Mouse (Mus musculus): ENCODE data around the gene C1qtnf4.

Gene C1qtnf4

DNA sequence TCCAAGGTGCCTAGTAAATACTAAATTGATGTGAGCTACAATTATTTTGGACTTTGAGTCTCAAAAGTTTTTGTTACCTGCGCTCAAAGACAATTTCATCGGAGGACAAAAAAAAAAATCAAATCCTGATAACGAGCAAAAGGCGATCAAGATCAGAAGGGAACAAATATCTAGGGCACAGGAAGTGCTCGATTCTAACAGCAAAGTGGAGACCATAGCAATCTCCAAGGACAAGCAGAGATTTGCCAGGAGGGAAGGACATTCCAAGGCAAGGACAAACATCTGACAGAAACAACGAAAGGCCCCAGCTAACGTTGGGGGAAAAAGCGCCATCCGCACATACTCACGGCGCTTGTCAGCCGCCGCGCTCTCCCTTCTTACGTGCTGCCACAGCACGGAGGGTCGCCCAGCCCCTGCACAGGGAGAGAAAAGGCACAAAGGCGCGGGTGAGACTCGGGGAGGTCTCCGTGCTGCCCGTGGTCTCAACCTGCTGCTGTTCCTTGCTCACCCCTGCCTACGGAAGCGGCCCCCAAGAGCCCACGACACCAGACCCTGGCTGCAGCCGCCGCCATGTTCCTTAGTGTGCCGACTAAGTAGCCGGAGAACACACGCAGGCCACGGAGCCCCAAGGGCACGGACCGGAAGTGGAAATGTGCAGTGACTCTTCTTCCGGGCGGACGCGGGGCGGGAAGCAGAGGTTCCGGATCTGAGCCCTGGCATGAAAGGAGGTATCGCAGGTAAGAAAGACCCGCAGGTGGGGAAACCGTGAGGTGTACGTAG, 18.6 kb downstream of the C1qtnf4 start, which contains the start of the genes Kbtbd4 and Ndufs3:
TSS of gene Kbtbd4 (plus strand) at position 665 of the 780 bp plus-strand sequence.
TSS of gene Ndufs3 (minus strand) at position 752 of the 780 bp plus-strand sequence.
- H3K36me3 ChIP-seq (ENCODE audit: control insufficient read depth, insufficient read depth, low read length, poor library complexity, severe bottlenecking) = peaks cover 5% of the 10 kb centered on the region; the same call in 1 of the 2 replicates
- H3K27me3 ChIP-seq (ENCODE audit: control insufficient read depth, insufficient read depth, low read length, poor library complexity, severe bottlenecking) = no peaks in the 10 kb centered on the region
- peak; percentile 91 for DNase-seq (ENCODE audit: low read depth, low spot score)

DNA sequence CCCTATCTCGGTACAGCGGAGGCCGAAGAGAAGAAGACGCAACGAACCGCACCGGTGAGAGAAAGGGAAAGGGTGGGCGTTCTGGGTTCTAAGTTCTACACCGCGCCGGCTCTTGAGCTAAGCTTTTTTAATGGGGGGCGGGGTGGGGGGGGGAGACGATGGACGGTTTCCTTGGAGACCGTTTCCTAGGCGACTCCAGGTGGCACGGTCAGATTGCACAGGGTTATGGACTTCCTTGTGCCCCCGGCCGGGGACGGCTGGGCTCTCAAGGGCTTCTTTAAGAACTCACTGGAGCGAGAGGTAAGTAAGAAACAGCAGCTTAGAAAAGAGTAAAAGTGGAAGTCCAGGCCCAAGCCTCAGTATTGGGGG, 19.2 kb downstream of the C1qtnf4 start:
- Histone ChIP-seq H3K27me3 (ENCODE audit: control insufficient read depth, insufficient read depth, low read length, poor library complexity, severe bottlenecking) (no peaks in the 10 kb centered on the region), H3K36me3 (ENCODE audit: control insufficient read depth, insufficient read depth, low read length, poor library complexity, severe bottlenecking) (peaks cover 5% of the 10 kb centered on the region; the same call in 1 of the 2 replicates)
- no peak for DNase-seq (ENCODE audit: low read depth, low spot score)

DNA sequence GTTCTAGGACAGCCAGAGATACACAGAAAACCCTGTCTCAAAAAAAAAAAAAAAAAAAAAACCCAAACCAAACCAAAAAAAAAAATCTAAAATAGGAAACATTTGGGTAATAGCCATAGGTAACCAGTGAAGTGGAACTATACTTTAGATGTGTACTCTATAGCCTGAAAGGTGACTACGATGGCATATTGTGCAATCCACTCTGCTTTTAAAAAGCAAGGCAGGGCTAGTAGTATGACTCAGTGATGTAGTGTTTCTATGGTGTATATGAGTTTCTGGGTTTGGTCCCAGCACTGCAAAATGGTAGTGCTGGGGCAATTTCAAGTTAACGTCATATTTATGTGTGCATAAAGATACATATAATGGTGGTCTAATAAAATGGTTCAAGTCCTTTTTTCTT, 21.1 kb downstream of the C1qtnf4 start:
- DNase-seq (ENCODE audit: low read depth, low spot score) = no peak
- Histone ChIP-seq H3K36me3 (ENCODE audit: control insufficient read depth, insufficient read depth, low read length, poor library complexity, severe bottlenecking) (peaks cover 4% of the 10 kb centered on the region; the same call in 1 of the 2 replicates), H3K27me3 (ENCODE audit: control insufficient read depth, insufficient read depth, low read length, poor library complexity, severe bottlenecking) (no peaks in the 10 kb centered on the region; the same call in 1 of the 2 replicates)

DNA sequence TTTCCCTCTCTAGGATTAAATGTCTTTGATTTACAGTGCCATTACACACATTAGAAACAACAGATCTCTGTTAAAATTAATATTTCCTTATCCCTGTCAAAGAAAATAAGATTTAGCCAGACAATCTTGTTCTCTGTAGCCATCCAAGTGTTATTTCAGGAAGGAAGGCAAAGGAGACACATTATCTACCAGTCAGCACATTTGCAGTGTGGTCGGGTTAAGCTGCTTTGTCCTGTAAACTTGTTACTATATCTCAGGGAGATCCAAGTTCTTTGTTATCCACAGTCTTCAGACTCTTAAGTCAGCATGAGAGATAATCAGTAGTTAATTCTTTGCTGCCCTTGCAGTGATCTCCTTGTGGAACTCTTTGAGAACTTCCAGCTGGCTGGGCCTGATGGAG, 25.2 kb downstream of the C1qtnf4 start:
- no peak for DNase-seq (ENCODE audit: low read depth, low spot score)
- Histone ChIP-seq H3K27me3 (ENCODE audit: control insufficient read depth, insufficient read depth, low read length, poor library complexity, severe bottlenecking) (no peaks in the 10 kb centered on the region; the same call in 1 of the 2 replicates), H3K36me3 (ENCODE audit: control insufficient read depth, insufficient read depth, low read length, poor library complexity, severe bottlenecking) (peaks cover 6% of the 10 kb centered on the region; the same call in 1 of the 2 replicates)

DNA sequence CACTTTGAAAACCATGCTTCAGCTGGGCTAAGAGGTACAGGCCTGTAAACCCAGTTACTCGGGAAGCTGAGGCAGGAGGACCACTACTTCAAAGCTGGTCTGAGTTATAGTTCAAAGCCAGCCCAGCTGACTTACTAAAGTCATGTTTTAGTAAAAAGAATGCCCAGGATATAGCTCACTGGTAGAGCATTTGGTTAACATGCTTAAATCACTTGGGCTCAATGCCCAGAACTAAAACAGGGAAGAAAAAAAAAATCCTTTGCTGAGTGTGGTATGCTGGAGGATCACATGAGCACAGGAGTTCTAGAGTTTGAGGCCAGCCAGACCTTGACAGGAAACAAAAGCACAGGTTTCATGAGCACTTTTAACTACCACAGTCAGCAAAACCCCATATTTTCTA, 26.0 kb downstream of the C1qtnf4 start:
- Histone ChIP-seq H3K27me3 (ENCODE audit: control insufficient read depth, insufficient read depth, low read length, poor library complexity, severe bottlenecking) (no peaks in the 10 kb centered on the region; the same call in 1 of the 2 replicates), H3K36me3 (ENCODE audit: control insufficient read depth, insufficient read depth, low read length, poor library complexity, severe bottlenecking) (peaks cover 6% of the 10 kb centered on the region; the same call in 1 of the 2 replicates)
- no peak for DNase-seq (ENCODE audit: low read depth, low spot score)

DNA sequence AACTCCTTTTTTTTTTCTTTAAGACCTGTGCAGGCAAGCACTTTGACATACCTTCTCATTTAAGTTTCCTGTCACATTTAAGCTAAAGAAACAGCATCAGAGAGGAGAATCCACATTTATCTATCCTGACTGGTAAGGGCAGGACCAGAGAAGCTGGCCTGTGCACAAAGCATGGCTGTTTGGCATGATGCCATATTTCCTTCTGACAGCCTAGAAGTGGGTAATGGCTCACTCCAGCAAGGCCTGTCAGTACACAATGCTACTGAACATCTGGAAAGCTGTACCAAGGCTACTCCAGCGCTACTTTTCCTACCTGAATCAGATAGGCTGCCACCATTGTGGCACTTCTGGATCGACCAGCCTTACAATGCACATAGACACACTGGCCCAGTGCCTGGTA, 28.0 kb downstream of the C1qtnf4 start:
- no peak for DNase-seq (ENCODE audit: low read depth, low spot score)
- peaks cover 6% of the 10 kb centered on the region; the same call in 1 of the 2 replicates for H3K36me3 ChIP-seq (ENCODE audit: control insufficient read depth, insufficient read depth, low read length, poor library complexity, severe bottlenecking)
- H3K27me3 ChIP-seq (ENCODE audit: control insufficient read depth, insufficient read depth, low read length, poor library complexity, severe bottlenecking) = no peaks in the 10 kb centered on the region; the same call in 1 of the 2 replicates

DNA sequence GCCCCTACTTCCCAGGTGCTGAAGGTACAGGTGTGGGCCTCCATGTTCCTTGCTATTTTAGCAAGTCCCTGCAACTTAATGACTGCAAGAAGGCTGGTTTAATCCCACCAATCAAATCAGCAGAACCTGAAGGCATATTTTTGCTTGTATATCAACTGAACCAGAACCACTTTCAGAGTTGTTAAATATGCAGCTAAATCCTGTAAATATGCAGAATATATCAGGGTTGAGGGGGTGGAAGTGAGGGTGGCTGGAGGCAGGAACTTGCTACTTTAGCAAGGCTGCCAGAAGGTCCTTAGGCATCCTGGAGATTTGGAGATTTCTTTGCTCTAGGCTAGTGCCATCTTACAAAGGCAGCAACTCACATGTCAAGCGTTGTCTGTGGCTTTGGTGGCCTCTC, 29.9 kb downstream of the C1qtnf4 start:
- Histone ChIP-seq H3K36me3 (ENCODE audit: control insufficient read depth, insufficient read depth, low read length, poor library complexity, severe bottlenecking) (peaks cover 6% of the 10 kb centered on the region; the same call in 1 of the 2 replicates), H3K27me3 (ENCODE audit: control insufficient read depth, insufficient read depth, low read length, poor library complexity, severe bottlenecking) (no peaks in the 10 kb centered on the region; the same call in 1 of the 2 replicates)
- DNase-seq (ENCODE audit: low read depth, low spot score) = no peak

DNA sequence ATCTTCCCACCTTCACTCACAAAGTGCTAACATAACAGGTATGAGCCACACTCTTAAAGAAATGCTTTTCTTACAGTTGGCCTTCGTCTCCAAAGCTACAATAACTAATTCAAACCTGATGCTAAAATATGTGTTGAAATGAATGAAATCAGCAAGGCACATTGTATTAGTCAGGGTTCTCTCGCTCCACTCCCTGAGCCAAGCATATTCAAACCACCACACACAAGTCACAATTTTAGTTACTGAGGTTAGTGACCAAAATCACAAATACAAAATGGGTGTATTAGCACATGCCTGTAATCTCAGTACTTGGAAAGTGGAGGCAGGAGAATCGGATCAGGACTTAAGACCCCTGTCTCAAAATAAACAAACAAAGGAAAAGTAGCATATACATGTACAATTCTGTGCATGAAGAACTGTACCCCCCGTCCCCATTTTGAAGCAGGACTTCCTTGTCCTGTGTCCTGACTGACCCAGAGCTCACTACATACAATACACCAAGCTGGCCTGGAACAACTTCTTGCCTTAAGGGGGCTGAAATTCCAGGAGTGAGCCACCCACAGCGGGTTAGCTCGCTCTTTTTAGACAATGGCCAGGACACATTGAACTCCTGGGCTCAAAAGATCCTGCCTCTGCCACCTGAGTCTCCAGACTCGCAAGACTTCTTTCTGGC, 31.0 kb downstream of the C1qtnf4 start:
- DNase-seq (ENCODE audit: low read depth, low spot score) = no peak
- no peaks in the 10 kb centered on the region; the same call in 1 of the 2 replicates for H3K27me3 ChIP-seq (ENCODE audit: control insufficient read depth, insufficient read depth, low read length, poor library complexity, severe bottlenecking)
- H3K36me3 ChIP-seq (ENCODE audit: control insufficient read depth, insufficient read depth, low read length, poor library complexity, severe bottlenecking) = peaks cover 5% of the 10 kb centered on the region; the same call in 1 of the 2 replicates

DNA sequence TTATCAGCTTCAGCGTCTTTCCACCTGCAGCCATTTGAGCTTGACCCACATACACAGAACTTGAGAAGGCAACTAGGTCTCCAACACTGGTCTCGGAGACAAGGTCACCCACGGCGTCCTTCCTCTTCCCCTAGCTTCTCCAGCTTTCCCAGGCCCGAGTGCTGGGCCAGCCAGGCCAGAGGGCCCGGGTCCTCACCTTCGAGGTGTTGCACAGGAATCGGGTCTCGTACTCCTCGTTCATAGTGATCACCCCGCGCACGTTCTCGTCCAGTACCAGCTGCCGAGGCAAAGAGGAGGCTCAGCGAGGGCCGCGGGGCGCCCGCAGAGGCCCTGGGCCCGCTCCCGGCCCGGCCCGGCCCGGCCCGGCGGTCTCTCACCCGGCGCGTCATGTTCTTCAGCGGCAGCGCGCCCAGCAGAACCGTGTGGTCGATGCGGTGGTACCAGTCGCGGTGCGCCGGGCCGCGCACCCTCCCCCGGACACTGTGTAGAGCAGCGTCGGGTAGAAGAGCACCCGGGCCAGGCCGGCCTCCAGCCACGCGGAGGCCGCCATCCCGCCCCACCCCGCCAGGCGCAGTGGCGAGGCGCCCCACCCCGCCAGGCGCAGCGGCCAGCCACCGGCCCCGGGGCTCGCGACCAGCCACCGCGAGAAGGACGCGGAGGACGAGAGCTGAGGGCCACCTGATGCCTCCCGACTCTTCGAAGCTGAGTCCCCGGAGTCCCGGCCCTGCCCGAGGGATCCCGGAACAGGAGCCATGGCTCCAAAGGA, 31.8 kb downstream of the C1qtnf4 start:
- Histone ChIP-seq H3K27me3 (ENCODE audit: control insufficient read depth, insufficient read depth, low read length, poor library complexity, severe bottlenecking) (no peaks in the 10 kb centered on the region), H3K36me3 (ENCODE audit: control insufficient read depth, insufficient read depth, low read length, poor library complexity, severe bottlenecking) (peaks cover 4% of the 10 kb centered on the region; the same call in 1 of the 2 replicates)
- DNase-seq (ENCODE audit: low read depth, low spot score) = peak; percentile 62

DNA sequence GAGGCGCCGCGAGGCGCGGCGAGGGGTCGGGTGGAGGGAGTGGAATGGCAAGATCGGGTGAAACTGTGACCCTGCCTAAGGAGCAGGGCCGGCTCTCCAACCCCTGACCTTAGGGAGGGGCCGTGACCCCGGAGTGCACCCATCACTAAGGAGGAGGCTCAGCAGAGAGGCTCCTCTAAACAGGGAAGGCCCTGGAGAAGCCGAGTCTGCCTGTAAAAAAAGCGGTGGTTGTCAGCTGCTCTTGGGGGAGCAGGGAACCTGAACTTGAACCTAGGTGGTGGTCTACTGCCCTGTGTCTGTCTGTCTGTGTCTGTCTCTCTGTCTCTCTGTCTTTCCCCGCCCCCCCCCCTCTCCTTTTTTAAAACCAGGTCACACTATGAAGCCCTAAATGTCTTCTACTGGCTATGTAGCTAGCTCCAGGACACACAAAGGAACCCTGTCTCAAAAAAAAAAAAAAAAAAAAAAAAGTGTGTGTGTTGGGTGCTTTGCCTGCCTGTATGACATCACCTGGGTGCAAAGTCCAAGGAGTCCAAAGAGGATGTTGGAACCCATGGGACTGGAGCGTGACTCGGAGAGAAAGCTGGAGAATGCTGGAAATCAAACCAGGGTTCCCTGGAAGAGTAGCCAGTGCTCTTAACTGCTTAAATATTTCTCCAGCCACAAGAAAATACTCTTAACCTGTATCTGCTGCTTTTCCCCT, 32.5 kb downstream of the C1qtnf4 start:
- Histone ChIP-seq H3K36me3 (ENCODE audit: control insufficient read depth, insufficient read depth, low read length, poor library complexity, severe bottlenecking) (no peaks in the 10 kb centered on the region), H3K27me3 (ENCODE audit: control insufficient read depth, insufficient read depth, low read length, poor library complexity, severe bottlenecking) (no peaks in the 10 kb centered on the region)
- no peak for DNase-seq (ENCODE audit: low read depth, low spot score)

DNA sequence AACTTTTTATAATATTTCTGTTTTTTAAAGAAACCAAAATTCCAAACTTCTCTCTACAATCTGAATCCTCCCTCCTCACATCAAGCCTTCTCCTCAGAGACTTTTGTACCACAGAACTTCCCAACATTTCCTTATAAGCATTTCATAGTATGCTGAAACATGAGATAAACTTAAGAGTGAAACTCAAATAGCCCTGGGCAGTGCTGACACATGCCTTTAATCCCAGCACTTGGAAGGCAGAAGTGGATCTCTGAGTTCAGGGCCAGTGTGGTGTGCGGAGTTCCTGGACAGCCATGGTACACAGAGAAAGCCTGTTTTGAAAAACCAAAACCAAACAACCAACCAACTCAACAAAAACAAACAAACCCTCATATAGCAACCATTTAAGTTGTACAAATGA, 35.5 kb downstream of the C1qtnf4 start:
- Histone ChIP-seq H3K27me3 (ENCODE audit: control insufficient read depth, insufficient read depth, low read length, poor library complexity, severe bottlenecking) (no peaks in the 10 kb centered on the region), H3K36me3 (ENCODE audit: control insufficient read depth, insufficient read depth, low read length, poor library complexity, severe bottlenecking) (no peaks in the 10 kb centered on the region)
- no peak for DNase-seq (ENCODE audit: low read depth, low spot score)

DNA sequence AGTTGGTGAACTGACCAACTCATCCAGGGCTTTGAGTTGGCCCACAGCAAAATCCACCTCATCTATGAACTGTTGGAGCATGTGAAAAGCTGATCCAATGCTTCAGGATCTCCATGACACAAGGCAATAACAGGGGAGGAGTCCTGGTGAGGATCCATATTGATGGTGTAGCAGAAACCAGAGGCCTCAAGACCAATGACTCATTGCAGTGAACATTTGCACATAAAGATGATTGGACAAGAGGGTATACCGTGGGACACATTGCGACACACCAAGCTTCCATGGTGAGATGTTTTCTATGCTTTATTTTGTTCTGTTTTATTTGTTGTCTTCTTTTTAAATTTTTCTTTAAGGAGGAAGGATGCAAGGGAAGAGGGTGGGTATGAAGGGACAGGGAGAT, 37.0 kb downstream of the C1qtnf4 start:
- DNase-seq (ENCODE audit: low read depth, low spot score) = no peak
- H3K27me3 ChIP-seq (ENCODE audit: control insufficient read depth, insufficient read depth, low read length, poor library complexity, severe bottlenecking) = no peaks in the 10 kb centered on the region
- no peaks in the 10 kb centered on the region for H3K36me3 ChIP-seq (ENCODE audit: control insufficient read depth, insufficient read depth, low read length, poor library complexity, severe bottlenecking)

DNA sequence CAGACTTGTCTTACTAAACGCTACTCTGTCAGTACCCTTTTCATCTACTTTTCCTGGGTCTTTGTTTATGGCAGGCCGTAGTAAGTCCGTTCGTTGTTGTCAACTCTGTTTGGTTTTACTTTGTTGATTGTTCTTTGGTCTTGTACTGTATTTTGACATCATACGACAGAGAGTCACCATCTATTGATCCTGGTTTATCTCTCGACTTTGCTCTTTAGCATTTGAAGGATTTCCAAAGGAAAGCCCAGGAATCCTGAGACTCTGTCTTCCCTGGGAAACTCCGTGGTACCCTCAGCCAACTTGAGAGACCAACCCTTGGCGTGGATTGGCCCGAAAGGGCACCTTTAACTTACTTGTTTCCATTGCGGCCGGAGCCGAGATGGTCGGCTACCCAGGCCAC, 42.9 kb downstream of the C1qtnf4 start:
- no peaks in the 10 kb centered on the region for H3K27me3 ChIP-seq (ENCODE audit: control insufficient read depth, insufficient read depth, low read length, poor library complexity, severe bottlenecking)
- H3K36me3 ChIP-seq (ENCODE audit: control insufficient read depth, insufficient read depth, low read length, poor library complexity, severe bottlenecking) = no peaks in the 10 kb centered on the region

DNA sequence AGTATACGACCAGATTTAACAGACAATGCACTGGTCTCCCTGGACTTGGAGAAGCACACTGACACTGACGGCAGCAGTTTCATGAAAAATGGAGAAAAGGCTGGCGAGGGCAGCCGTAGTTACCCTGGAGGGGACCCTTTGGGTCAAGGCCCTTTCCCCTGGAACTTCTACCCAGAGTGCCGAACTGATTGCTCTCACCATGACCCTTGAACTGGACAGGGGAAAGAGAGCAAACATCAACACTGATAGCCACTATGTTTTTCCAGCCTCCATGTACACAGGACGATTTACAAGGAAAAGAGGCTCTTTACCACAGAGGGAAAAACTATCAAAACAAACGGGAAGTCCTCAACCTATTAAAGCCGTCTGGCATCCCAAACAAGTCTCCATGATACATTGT, 46.2 kb downstream of the C1qtnf4 start:
- no peaks in the 10 kb centered on the region for H3K27me3 ChIP-seq (ENCODE audit: control insufficient read depth, insufficient read depth, low read length, poor library complexity, severe bottlenecking)
- no peaks in the 10 kb centered on the region for H3K36me3 ChIP-seq (ENCODE audit: control insufficient read depth, insufficient read depth, low read length, poor library complexity, severe bottlenecking)
- no peak for DNase-seq (ENCODE audit: low read depth, low spot score)

More for the DNA sequence above, 42.9 kb downstream of the C1qtnf4 start:
- DNase-seq (ENCODE audit: low read depth, low spot score) = no peak

Measured in splenic B cell, adult 2 months (primary cell).